ENCODE assay signal across 13 mouse cellular contexts in genomic region chr7:70104486-70104885, GRCm38 (mm10).
A peak's percentile ranks its signal among the peaks of the same experiment; 100 is the strongest.
DNase-seq lines count a peak whose midpoint lies in the region; ATAC-seq lines count a peak whose summit lies in the region.
"Had no signal": no experiment of that assay in that cellular context is flagged by ENCODE, and none has a peak within 500 bp of the region (broad histone marks: within the 10 kb centered on the region; RNA-seq: fewer than 3 reads in every experiment).

No protein-coding gene starts in this region.

- H3K27me3 ChIP-seq in forebrain, embryonic 10.5 days (ENCODE audit: poor library complexity, severe bottlenecking): peaks cover 65% of the 10 kb centered on the region
- peaks cover 14% of the 10 kb centered on the region for H3K27me3 ChIP-seq in hindbrain, embryonic 14.5 days (ENCODE audit: control insufficient read depth, insufficient read depth, low read length)
- peaks cover 7% of the 10 kb centered on the region for H3K27me3 ChIP-seq in midbrain, embryonic 15.5 days (replicated peaks)

- H3K36me3 ChIP-seq in forebrain, embryonic 10.5 days (replicated peaks): no peaks in the 10 kb centered on the region
- H3K36me3 ChIP-seq in hindbrain, embryonic 14.5 days (replicated peaks; ENCODE audit: control insufficient read depth, insufficient read depth): no peaks in the 10 kb centered on the region
- H3K36me3 ChIP-seq in midbrain, embryonic 15.5 days (replicated peaks): no peaks in the 10 kb centered on the region

- DNase-seq in brain, embryonic 18.5 days (ENCODE audit: low read depth, low spot score): peak; percentile 49
- peak; percentile 62 for DNase-seq in forebrain, embryonic 10.5 days (ENCODE audit: extremely low spot score, low spot score)
- peak; percentile 61 for DNase-seq in hindbrain, embryonic 14.5 days (ENCODE audit: low spot score)
- DNase-seq in heart, postnatal 14 days: no peak
- no peak for DNase-seq in lung, postnatal 10 days
- DNase-seq in heart, postnatal 25 days (ENCODE audit: low spot score): no peak
- no peak for DNase-seq in cerebellum, adult 11-12 months
- DNase-seq: cerebellum, postnatal 10 days; heart, adult 2 months; lung, adult 2 months; thymus, postnatal 14 days had no signal

- 17% methylated on average over 8 of the region's 8 CpGs for WGBS in forebrain, embryonic 10.5 days
- 13% methylated on average over 8 of the region's 8 CpGs for WGBS in hindbrain, embryonic 14.5 days
- WGBS in midbrain, embryonic 15.5 days: 7% methylated on average over 8 of the region's 8 CpGs

- no peaks in the 10 kb centered on the region for H3K9me3 ChIP-seq in forebrain, embryonic 10.5 days
- no peaks in the 10 kb centered on the region for H3K9me3 ChIP-seq in hindbrain, embryonic 14.5 days (ENCODE audit: control insufficient read depth, low read length)
- no peaks in the 10 kb centered on the region for H3K9me3 ChIP-seq in midbrain, embryonic 15.5 days

- H3K4me1 ChIP-seq in forebrain, embryonic 10.5 days: peaks cover 54% of the 10 kb centered on the region
- H3K4me1 ChIP-seq in hindbrain, embryonic 14.5 days (replicated peaks; ENCODE audit: control insufficient read depth, insufficient read depth, low read length): peaks cover 18% of the 10 kb centered on the region
- peaks cover 18% of the 10 kb centered on the region; the same call in 1 of the 2 replicates for H3K4me1 ChIP-seq in midbrain, embryonic 15.5 days

- intact Hi-C loops in heart, postnatal 14 days (cut with DNase I): no loop called here
- intact Hi-C loops in heart, postnatal 25 days (cut with DNase I): no loop called here

- H3K9ac ChIP-seq in hindbrain, embryonic 14.5 days: no peak overlapping the region
- H3K9ac ChIP-seq in midbrain, embryonic 15.5 days: no peak overlapping the region

- H3K4me2 ChIP-seq in hindbrain, embryonic 14.5 days (replicated peaks): peak overlapping the region; percentile 24
- 0 out of 2 replicates have a peak overlapping the region, but pooled peaks have one; percentile 7 for H3K4me2 ChIP-seq in midbrain, embryonic 15.5 days

- H3K4me3 ChIP-seq in forebrain, embryonic 10.5 days: no peak overlapping the region
- H3K4me3 ChIP-seq in hindbrain, embryonic 14.5 days (replicated peaks; ENCODE audit: low read length): no peak overlapping the region
- H3K4me3 ChIP-seq in midbrain, embryonic 15.5 days: no peak overlapping the region
- H3K4me3 ChIP-seq: erythroblast, embryonic 14.5 days; heart, adult 2 months had no signal

- ATAC-seq in hindbrain, embryonic 14.5 days (ENCODE audit: low FRiP score): peak; percentile 70; the same call in 1 of the 2 replicates
- ATAC-seq in midbrain, embryonic 15.5 days (replicated peaks): peak; percentile 70

- peak overlapping the region; percentile 78 for H3K27ac ChIP-seq in forebrain, embryonic 10.5 days
- peak overlapping the region; percentile 63 for H3K27ac ChIP-seq in hindbrain, embryonic 14.5 days
- peak overlapping the region; percentile 53 for H3K27ac ChIP-seq in midbrain, embryonic 15.5 days
- H3K27ac ChIP-seq: heart, adult 2 months had no signal

Comparison
In these comparisons a context has a peak if more than half of its experiments do, and no peak if none do; other contexts are left out.
1. DNase-seq: peak in brain, embryonic 18.5 days (single experiment), forebrain, embryonic 10.5 days (single experiment) and hindbrain, embryonic 14.5 days (single experiment); none in heart, postnatal 14 days (0 of 2), lung, postnatal 10 days (single experiment), heart, postnatal 25 days (single experiment) and cerebellum, adult 11-12 months (single experiment).
2. Peak in every context shown above with its lines, with median percentiles within 50 percentile points of each other: H3K27ac ChIP-seq.